Mouse (Mus musculus) embryonic facial prominence, embryonic 15.5 days (tissue): Measurements from ENCODE around the gene Azin2. TPM values are rescaled to one million over a fixed set of nuclear protein-coding genes. Genes with fewer than 3 reads are reported as not detected.

Source experiments
- ATAC-seq: fragments of 200-750 bp; cut with Nextera tagmentation; 2 replicates; pipeline ENCODE4 v1.8.0; 2017; ENCODE audit warnings: low read depth, moderate TSS enrichment; ENCODE audit not compliant: insufficient number of reproducible peaks, low FRiP score, low TSS enrichment
- H3K27ac ChIP-seq: fragments of 300-500 bp; sonication (generic); replicated peaks from 2 replicates; pipeline ENCODE4 v1.5.1; 2015; ENCODE audit warnings: mild to moderate bottlenecking, inconsistent platforms
- H3K27me3 ChIP-seq: fragments of 300-500 bp; sonication (generic); 2 replicates; pipeline ENCODE4 v1.6.1; 2015; ENCODE audit warnings: inconsistent platforms
- H3K36me3 ChIP-seq: fragments of 300-500 bp; sonication (generic); 2 replicates; pipeline ENCODE4 v1.6.1; 2015; ENCODE audit warnings: mild to moderate bottlenecking, inconsistent platforms
- H3K4me1 ChIP-seq: fragments of 300-500 bp; sonication (generic); 2 replicates; pipeline ENCODE4 v1.6.1; 2015; ENCODE audit warnings: inconsistent platforms
- H3K4me2 ChIP-seq: fragments of 300-500 bp; sonication (generic); replicated peaks from 2 replicates; pipeline ENCODE4 v1.6.1; 2015; ENCODE audit warnings: mild to moderate bottlenecking, inconsistent platforms
- H3K4me3 ChIP-seq: fragments of 300-500 bp; sonication (generic); replicated peaks from 2 replicates; pipeline ENCODE4 v1.5.1; 2015; ENCODE audit warnings: mild to moderate bottlenecking, inconsistent platforms
- H3K9ac ChIP-seq: fragments of 300-500 bp; sonication (generic); 2 replicates; pipeline ENCODE4 v1.6.1; 2015; ENCODE audit warnings: inconsistent platforms
- H3K9me3 ChIP-seq: fragments of 300-500 bp; sonication (generic); replicated peaks from 2 replicates; pipeline ENCODE4 v1.6.1; 2016; ENCODE audit warnings: inconsistent platforms
- WGBS: fragments of 180-500 bp; shearing (Covaris S2); methylation state at CpG from one replicate; pipeline ENCODE4 v1.1.7; 2015; 5-methylcytosine and 5-hydroxymethylcytosine counted together
- polyA plus RNA-seq: library from polyadenylated mRNA; unstranded; fragments of >200 nt; fragmentation: Nextera tagmentation; extraction: Ambion mirVana; gene quantifications from 2 replicates; pipeline ENCODE4 v1.2.1, GENCODE M21; 2015

The Azin2 gene
- polyA plus RNA-seq, 1 experiment from 2014 or later = 32.1 TPM

DNA sequence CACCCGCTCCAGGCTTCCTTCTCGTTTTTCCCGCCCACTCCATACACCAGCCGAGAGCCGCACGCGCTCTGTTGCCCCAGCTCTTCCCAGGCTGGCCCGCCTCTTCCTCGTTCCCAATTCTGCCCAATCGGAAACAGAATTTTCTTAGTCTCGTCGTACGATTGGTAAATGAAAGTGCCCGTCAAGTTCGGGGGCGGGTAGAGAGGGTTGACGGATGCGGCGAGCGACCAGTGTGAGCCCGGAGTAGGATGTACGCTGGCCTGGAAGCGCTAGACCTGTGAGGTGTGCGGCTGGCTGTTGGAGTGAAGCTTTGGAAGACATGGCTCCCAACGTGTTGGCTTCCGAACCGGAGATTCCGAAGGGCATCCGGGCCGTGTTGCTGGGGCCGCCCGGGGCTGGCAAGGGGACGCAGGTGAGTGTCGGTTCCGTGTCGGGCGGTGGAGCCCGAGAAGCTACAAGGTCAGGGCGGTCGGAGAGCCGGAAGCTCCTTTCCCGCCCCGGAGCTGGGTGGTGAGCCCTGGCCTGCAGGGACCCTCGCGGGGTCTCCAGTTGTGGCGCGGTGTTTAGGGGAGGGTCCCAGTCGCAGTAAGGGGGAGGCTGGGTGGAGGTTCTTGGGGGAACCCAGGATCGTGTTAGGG is 30.9 kb upstream of the Azin2 start:
- under 1% methylated on average over 49 of the region's 49 CpGs for WGBS
- Histone ChIP-seq H3K9ac (peak overlapping the region; percentile 76), H3K4me1 (peaks cover 29% of the 10 kb centered on the region), H3K4me3 (peak overlapping the region; percentile 92), H3K4me2 (peak overlapping the region; percentile 78), H3K9me3 (no peaks in the 10 kb centered on the region), H3K27me3 (no peaks in the 10 kb centered on the region), H3K27ac (peak overlapping the region; percentile 81), H3K36me3 (0 out of 2 replicates have a peak, but pooled peaks cover 4% of the 10 kb centered on the region)
- peak; percentile 99 for ATAC-seq

DNA sequence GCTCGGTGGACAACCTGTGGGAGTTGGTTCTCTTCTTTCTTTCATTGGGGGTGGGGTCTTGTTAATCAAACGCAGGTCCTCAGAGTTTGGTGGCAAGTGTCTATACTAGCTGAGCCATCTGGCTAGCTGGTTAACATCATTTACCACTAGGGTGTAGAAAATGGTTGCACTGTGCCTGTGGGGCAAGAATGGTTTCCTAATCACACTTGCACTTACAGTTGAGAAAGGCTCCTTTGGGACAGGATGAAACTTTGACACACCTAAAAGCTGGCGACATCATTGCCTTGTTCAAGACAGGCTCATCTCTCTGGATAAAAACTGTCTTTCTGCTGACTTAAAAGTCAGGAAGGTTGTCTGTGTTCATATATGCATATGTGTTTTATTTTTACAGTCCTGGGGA is 29.9 kb upstream of the Azin2 start:
- H3K4me3 ChIP-seq = no peak overlapping the region
- H3K4me2 ChIP-seq = no peak overlapping the region
- peak overlapping the region; percentile 48; the same call in 1 of the 2 replicates for H3K27ac ChIP-seq
- ATAC-seq = no peak
- H3K9ac ChIP-seq = no peak overlapping the region
- 86% methylated on average over 3 of the region's 3 CpGs for WGBS
- H3K9me3 ChIP-seq = no peaks in the 10 kb centered on the region
- 0 out of 2 replicates have a peak, but pooled peaks cover 4% of the 10 kb centered on the region for H3K36me3 ChIP-seq
- H3K27me3 ChIP-seq = no peaks in the 10 kb centered on the region
- peaks cover 19% of the 10 kb centered on the region for H3K4me1 ChIP-seq

DNA sequence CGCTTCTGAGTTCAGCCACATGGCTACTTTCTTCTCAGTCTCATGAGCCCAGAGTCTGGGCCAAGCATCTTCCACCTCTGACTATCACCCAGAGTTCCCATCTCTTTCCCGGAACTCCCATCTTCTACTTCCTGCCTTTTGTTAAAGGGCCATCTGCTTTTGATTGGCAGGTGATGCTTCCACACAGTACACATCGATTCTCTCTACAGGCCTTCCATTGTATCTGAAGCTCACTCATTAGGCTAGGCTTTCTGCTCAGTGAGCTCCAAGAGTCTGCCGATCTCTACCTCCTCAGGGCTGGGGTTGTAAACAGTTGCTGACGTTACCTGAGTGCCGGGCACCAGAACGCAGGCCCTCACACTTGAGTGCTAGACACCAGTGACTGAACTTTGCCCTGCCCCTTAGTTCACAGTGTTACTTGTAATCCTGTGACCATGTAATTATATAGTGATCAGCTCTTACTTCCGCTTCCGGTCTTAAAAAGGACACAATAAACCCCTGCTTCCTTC is 29.3 kb upstream of the Azin2 start, which contains the start of gene Ak2:
Ak2 (plus strand) TSS at position 459 of the 509 bp plus-strand sequence.
- no peak for ATAC-seq
- peak within 1 kb of the TSS; percentile 92 for H3K4me3 ChIP-seq

DNA sequence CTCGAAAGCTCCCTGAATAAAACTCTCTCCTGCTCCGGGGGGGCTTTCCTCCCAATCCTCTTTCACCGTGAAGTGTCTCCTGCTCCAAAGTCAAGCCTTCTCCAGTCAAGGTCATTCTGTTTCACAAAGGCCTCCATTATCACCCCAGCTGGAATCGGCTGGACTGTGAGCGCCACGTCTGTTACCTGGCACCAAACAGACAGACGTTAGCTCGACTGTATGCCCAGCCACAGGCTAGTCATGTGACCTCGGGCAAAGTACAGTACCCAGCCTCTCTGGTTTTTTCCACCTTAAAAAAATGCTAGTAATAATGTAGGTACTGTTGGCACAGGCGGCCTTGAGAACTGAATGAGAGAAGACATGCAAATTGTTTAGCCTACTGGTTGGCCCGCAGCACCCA is 27.4 kb upstream of the Azin2 start:
- 59% methylated on average over 11 of the region's 11 CpGs for WGBS

More for the DNA sequence above, 29.3 kb upstream of the Azin2 start, which contains the start of gene Ak2:
- Histone ChIP-seq H3K27me3 (no peaks in the 10 kb centered on the region), H3K9ac (no peak within 1 kb of the TSS), H3K36me3 (0 out of 2 replicates have a peak, but pooled peaks cover 4% of the 10 kb centered on the region), H3K4me2 (peak within 1 kb of the TSS; percentile 78), H3K27ac (peak within 1 kb of the TSS; percentile 48; the same call in 1 of the 2 replicates), H3K9me3 (no peaks in the 10 kb centered on the region), H3K4me1 (peaks cover 14% of the 10 kb centered on the region)
- WGBS = 87% methylated on average over 9 of the region's 9 CpGs

DNA sequence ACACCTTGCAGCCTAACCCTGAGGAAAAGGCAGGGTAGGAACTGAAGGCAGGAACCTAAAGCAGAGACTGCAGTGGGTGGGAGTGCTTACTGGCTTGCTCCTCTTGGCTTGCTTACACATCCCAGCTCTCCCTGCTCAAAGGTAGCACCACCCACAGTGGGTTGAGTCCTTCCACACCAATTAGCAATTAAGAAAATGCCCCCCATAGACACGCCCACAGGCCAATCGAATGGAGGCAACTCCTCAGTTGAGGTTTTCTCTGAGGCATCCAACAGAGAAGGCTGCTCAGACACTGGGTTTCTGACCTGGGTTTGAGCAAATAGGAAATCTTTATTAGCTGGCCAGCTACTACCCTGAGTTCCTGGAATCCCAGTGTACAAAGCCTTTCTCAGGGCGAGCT is 26.7 kb upstream of the Azin2 start:
- ATAC-seq = no peak
- H3K27me3 ChIP-seq = no peaks in the 10 kb centered on the region
- no peaks in the 10 kb centered on the region for H3K9me3 ChIP-seq
- H3K36me3 ChIP-seq = no peaks in the 10 kb centered on the region
- H3K27ac ChIP-seq = no peak overlapping the region
- H3K4me1 ChIP-seq = peaks cover 2% of the 10 kb centered on the region
- H3K4me3 ChIP-seq = no peak overlapping the region
- no peak overlapping the region for H3K4me2 ChIP-seq
- WGBS = 51% methylated on average over 3 of the region's 3 CpGs
- no peak overlapping the region for H3K9ac ChIP-seq

More for the DNA sequence above, 27.4 kb upstream of the Azin2 start:
- Histone ChIP-seq H3K4me1 (peaks cover 10% of the 10 kb centered on the region), H3K9me3 (no peaks in the 10 kb centered on the region), H3K4me3 (no peak overlapping the region), H3K4me2 (no peak overlapping the region), H3K9ac (no peak overlapping the region), H3K27ac (no peak overlapping the region), H3K36me3 (no peaks in the 10 kb centered on the region), H3K27me3 (no peaks in the 10 kb centered on the region)
- no peak for ATAC-seq

DNA sequence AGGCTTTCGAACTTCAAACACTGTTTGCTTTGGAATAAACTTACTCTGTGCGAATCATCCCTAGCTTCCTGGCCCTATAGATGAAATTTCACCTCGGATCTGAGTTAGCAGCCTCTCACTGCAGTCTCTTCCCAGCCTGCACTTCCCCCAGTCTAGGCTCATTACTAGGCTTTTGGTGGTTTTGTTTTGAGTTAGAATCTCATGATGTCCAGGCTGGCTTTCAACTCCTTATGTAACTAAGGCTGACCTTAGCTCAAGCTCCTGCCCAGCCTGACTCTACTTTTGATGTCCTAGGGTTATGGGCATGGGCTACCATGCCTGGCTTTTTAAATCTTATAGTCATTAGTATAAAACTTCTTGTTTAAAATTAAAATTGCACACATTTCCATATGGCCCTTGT is 22.4 kb upstream of the Azin2 start:
- Histone ChIP-seq H3K27me3 (no peaks in the 10 kb centered on the region), H3K9ac (no peak overlapping the region), H3K9me3 (no peaks in the 10 kb centered on the region), H3K4me2 (no peak overlapping the region), H3K4me3 (no peak overlapping the region), H3K4me1 (no peaks in the 10 kb centered on the region), H3K36me3 (no peaks in the 10 kb centered on the region), H3K27ac (no peak overlapping the region)
- no peak for ATAC-seq
- 65% methylated on average over 3 of the region's 3 CpGs for WGBS

DNA sequence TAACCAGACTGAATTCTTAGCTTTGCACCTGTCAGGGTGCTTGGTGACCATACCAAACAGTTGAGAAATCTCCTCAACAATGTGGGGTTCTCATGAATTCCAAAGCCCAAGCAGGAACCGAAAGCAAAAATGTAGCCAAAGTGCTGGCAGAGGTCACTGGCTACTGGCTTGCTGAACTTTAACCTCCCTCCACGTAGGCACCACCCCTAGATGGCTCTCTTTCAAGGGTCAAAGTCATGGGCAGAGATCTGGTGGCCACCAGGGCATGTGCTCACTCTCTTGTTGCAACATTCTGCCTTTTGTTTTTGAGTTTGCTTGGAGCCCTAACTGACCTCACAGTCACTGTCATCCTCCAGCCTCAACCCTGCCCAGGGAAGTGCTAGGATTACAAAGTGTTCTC is 21.4 kb upstream of the Azin2 start:
- H3K9ac ChIP-seq = no peak overlapping the region
- no peak for ATAC-seq
- no peaks in the 10 kb centered on the region for H3K36me3 ChIP-seq
- H3K4me2 ChIP-seq = no peak overlapping the region
- no peak overlapping the region for H3K4me3 ChIP-seq
- H3K9me3 ChIP-seq = no peaks in the 10 kb centered on the region
- H3K27me3 ChIP-seq = no peaks in the 10 kb centered on the region
- no peak overlapping the region for H3K27ac ChIP-seq
- 47% methylated on average over 2 of the region's 2 CpGs for WGBS
- H3K4me1 ChIP-seq = no peaks in the 10 kb centered on the region

DNA sequence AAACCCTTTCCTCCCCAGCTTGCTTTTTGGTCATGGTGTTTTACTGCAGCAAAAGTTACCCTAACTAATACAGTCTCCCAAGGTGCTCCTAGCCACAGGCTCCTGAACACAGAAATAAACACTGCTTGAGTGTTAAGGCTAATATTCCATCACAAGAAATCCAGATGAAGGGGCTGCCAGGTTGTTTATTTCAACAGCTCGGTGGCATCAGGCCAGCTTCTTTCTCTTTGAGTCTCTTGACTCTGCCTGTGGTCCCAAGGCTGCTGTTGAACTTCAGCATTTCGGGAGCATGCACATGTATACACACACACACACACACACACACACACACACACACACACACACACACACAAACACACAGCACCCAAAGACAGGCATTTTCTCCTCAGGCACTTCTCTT is 20.9 kb upstream of the Azin2 start:
- 63% methylated on average over 2 of the region's 2 CpGs for WGBS
- Histone ChIP-seq H3K4me3 (no peak overlapping the region), H3K27me3 (no peaks in the 10 kb centered on the region), H3K36me3 (no peaks in the 10 kb centered on the region), H3K4me1 (no peaks in the 10 kb centered on the region), H3K9ac (no peak overlapping the region), H3K27ac (no peak overlapping the region), H3K9me3 (no peaks in the 10 kb centered on the region), H3K4me2 (no peak overlapping the region)
- no peak for ATAC-seq

DNA sequence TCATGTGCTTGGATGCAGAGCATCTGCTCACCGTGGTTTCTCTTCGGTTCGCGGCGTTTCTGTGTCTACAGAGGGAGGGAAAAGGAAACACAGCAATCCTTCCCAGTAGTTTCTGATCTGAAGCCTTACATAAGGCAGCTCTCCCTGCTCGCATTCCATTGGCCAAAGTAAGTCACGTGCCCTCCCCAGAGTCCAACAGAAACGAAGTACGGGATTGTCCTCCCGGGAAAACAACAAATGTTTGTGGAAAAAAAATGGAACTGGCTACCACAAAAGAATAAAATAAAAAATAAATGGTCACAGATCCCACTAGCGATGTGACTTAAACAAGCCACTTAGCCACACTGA is 19.6 kb upstream of the Azin2 start:
- H3K9ac ChIP-seq = no peak overlapping the region
- no peaks in the 10 kb centered on the region for H3K4me1 ChIP-seq
- no peaks in the 10 kb centered on the region for H3K9me3 ChIP-seq
- no peaks in the 10 kb centered on the region for H3K27me3 ChIP-seq
- 66% methylated on average over 11 of the region's 11 CpGs for WGBS
- no peak overlapping the region for H3K4me2 ChIP-seq
- ATAC-seq = no peak
- H3K36me3 ChIP-seq = no peaks in the 10 kb centered on the region
- H3K27ac ChIP-seq = no peak overlapping the region
- no peak overlapping the region for H3K4me3 ChIP-seq

DNA sequence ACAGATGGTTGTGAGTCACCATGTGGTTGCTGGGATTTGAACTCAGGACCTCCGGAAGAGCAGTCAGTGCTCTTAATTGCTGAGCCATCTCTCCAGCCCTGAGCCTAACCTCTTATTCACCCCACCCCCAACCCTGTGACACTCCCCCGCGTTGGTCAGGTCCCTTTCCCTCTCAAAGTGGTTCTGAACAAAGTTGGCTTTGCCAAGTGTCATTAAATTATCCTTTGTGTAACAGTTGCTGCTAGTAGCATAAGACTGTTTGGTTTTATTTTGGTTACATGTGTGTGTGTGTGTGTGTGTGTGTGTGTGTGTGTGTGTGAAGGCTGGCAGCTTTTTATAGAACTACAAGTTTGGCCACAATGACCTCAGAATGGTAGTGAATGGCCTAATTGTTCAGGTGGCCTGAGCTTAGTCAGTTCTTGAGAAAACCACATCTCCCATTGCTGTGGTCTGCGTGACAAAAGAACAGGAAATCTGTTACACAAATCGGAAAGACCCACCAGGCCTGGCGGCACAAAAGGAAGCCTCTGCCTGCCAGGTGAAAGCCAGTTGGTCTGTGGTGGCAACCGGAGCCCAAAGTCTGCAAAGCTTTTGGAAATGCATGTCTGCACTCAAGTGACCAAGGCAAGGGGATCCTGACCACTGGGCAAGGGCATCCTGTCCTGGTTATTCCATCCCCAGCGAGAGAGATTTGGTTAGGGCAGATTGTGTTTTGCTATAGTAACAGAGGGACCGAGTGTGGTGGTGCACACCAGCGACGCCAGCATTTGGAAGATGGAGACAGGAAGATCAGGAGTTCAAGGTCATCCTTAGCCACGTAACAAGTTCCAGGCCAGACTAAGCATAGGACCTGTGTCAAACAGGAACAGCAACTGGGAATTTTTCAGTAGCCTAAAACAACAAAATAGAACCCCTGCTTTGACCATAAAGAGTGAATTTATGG is 18.9 kb upstream of the Azin2 start:
- no peak overlapping the region for H3K27ac ChIP-seq
- no peak for ATAC-seq
- WGBS = 71% methylated on average over 12 of the region's 12 CpGs

DNA sequence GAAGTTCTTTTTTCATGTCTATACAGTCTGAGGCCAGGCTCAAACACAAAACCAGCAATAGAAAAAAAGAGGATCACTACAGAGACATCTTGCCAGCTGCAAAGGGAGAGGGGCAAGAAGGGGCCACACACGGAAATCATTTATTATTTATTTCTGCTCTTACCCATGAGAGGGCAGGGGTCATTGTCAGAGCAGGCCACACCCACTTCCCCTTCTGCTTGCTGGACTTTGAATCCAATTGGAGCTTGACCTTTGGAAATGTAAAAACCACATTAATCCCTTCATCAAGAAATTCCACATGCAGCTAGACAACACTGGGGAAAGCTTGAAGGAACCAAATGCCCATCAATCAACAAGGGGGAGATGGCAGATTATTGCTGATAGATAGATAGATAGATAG is 16.4 kb upstream of the Azin2 start:
- Histone ChIP-seq H3K4me3 (no peak overlapping the region), H3K4me2 (no peak overlapping the region), H3K9ac (no peak overlapping the region), H3K9me3 (no peaks in the 10 kb centered on the region), H3K4me1 (no peaks in the 10 kb centered on the region), H3K36me3 (no peaks in the 10 kb centered on the region), H3K27me3 (no peaks in the 10 kb centered on the region), H3K27ac (no peak overlapping the region)
- 39% methylated on average over 1 of the region's 1 CpGs for WGBS
- ATAC-seq = no peak

More for the DNA sequence above, 18.9 kb upstream of the Azin2 start:
- no peak overlapping the region for H3K9ac ChIP-seq
- H3K9me3 ChIP-seq = no peaks in the 10 kb centered on the region
- no peak overlapping the region for H3K4me3 ChIP-seq
- no peaks in the 10 kb centered on the region for H3K36me3 ChIP-seq
- H3K4me1 ChIP-seq = no peaks in the 10 kb centered on the region
- H3K4me2 ChIP-seq = no peak overlapping the region
- H3K27me3 ChIP-seq = no peaks in the 10 kb centered on the region
